Mouse (Mus musculus): ENCODE results near the gene Cdca4.

Cdca4 gene

GRCm38 (mm10) chr12:112798332-112798681 lies 30.9 kb downstream of the Cdca4 start:
- DNase-seq, result no peak

GRCm38 (mm10) chr12:112797672-112798331 lies 31.4 kb downstream of the Cdca4 start:
- no peak for DNase-seq

GRCm38 (mm10) chr12:112796551-112797510 lies 32.4 kb downstream of the Cdca4 start:
- DNase-seq, result no peak

GRCm38 (mm10) chr12:112795466-112796104 lies 33.6 kb downstream of the Cdca4 start:
- no peak for DNase-seq

- DNase-seq, result no peak
These were observed 34.2 kb downstream of the Cdca4 start for GRCm38 (mm10) chr12:112794998-112795397.

GRCm38 (mm10) chr12:112794356-112794816 lies 34.8 kb downstream of the Cdca4 start:
- no peak for DNase-seq

GRCm38 (mm10) chr12:112793601-112794355 lies 35.4 kb downstream of the Cdca4 start:
- no peak for DNase-seq

GRCm38 (mm10) chr12:112791026-112791425 lies 38.2 kb downstream of the Cdca4 start:
- DNase-seq, result no peak

- no peak for DNase-seq
These were observed 54.7 kb downstream of the Cdca4 start for GRCm38 (mm10) chr12:112774481-112774880.

- DNase-seq, result no peak
These were observed 55.2 kb downstream of the Cdca4 start for GRCm38 (mm10) chr12:112774026-112774425.

- no peak for DNase-seq
These were observed 55.9 kb downstream of the Cdca4 start for GRCm38 (mm10) chr12:112773366-112773765.

GRCm38 (mm10) chr12:112772306-112772705 lies 56.9 kb downstream of the Cdca4 start:
- DNase-seq, result no peak

- DNase-seq, result no peak
These were observed 58.8 kb downstream of the Cdca4 start for GRCm38 (mm10) chr12:112770396-112770795.
